In the genomic region with DNA sequence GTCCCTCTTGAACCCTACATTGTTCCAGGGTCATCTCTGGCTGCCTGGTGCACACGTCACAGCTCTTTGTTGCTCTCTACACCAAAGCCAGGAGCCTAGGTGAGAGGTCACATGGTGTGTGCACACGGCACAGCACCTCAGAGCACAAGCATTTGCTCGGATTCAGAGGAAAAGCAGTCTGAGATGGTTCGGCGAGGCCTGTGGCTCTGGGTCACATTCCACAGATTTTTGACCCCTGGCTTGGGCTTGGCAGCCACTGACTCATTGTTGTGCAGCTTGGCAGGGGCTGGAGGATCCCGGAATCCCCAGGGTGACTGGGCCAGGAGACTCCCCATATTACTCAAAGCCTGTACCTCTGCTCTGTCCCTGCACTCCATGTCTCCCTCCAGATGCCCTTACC, we compare ENCODE assay signal across 9 mouse cellular contexts. TPM values are rescaled to one million over a fixed set of nuclear protein-coding genes. Genes with fewer than 3 reads are reported as not detected.
DNase-seq lines count a peak whose midpoint lies in the region; ATAC-seq and TF ChIP-seq lines count a peak whose summit lies in the region.
"Had no signal": no experiment of that assay in that cellular context is flagged by ENCODE, and none has a peak within 500 bp of the region (broad histone marks: within the 10 kb centered on the region; RNA-seq: fewer than 3 reads in every experiment).

No protein-coding gene starts in this region.

- no peak for TF ChIP-seq CTCF in lung, postnatal 0 days (IDR thresholded peaks at IDR 0.05)

- H3K4me3 ChIP-seq in neural tube, embryonic 15.5 days (replicated peaks), result no peak overlapping the region
- no peak overlapping the region for H3K4me3 ChIP-seq in embryonic facial prominence, embryonic 14.5 days (ENCODE audit: low read depth, low read length)
- no peak overlapping the region for H3K4me3 ChIP-seq in lung, postnatal 0 days (ENCODE audit: low read depth, low read length)
- H3K4me3 ChIP-seq: limb, embryonic 15.5 days had no signal

- H3K27me3 ChIP-seq in neural tube, embryonic 15.5 days (replicated peaks), result no peaks in the 10 kb centered on the region
- no peaks in the 10 kb centered on the region for H3K27me3 ChIP-seq in embryonic facial prominence, embryonic 14.5 days (replicated peaks; ENCODE audit: control insufficient read depth, insufficient read depth, low read length)
- H3K27me3 ChIP-seq in lung, postnatal 0 days (replicated peaks; ENCODE audit: insufficient read depth, low read length), result no peaks in the 10 kb centered on the region
- H3K27me3 ChIP-seq: limb, embryonic 15.5 days had no signal

- H3K4me1 ChIP-seq in neural tube, embryonic 15.5 days, result peaks cover 16% of the 10 kb centered on the region; the same call in 1 of the 2 replicates
- H3K4me1 ChIP-seq in embryonic facial prominence, embryonic 14.5 days (ENCODE audit: control insufficient read depth, insufficient read depth, low read length), result peaks cover 11% of the 10 kb centered on the region; the same call in 1 of the 2 replicates
- peaks cover 22% of the 10 kb centered on the region; the same call in 1 of the 2 replicates for H3K4me1 ChIP-seq in lung, postnatal 0 days (ENCODE audit: insufficient read depth, low read depth, low read length)

- no peak overlapping the region for H3K4me2 ChIP-seq in neural tube, embryonic 15.5 days
- H3K4me2 ChIP-seq in embryonic facial prominence, embryonic 14.5 days (ENCODE audit: low read depth, low read length), result no peak overlapping the region
- no peak overlapping the region for H3K4me2 ChIP-seq in lung, postnatal 0 days (replicated peaks; ENCODE audit: low read depth, low read length)
- H3K4me2 ChIP-seq: limb, embryonic 15.5 days had no signal

- 30% methylated on average over 6 of the region's 6 CpGs for WGBS in neural tube, embryonic 15.5 days
- 14% methylated on average over 6 of the region's 6 CpGs for WGBS in embryonic facial prominence, embryonic 14.5 days
- 13% methylated on average over 6 of the region's 6 CpGs for WGBS in lung, postnatal 0 days

- no peak for ATAC-seq in neural tube, embryonic 15.5 days (ENCODE audit: low FRiP score)
- ATAC-seq in embryonic facial prominence, embryonic 14.5 days (ENCODE audit: low read depth), result 0 out of 2 replicates have a peak, but pooled peaks have one; percentile 43
- peak; percentile 83 for ATAC-seq in lung, postnatal 0 days

- no peak overlapping the region for H3K27ac ChIP-seq in neural tube, embryonic 15.5 days (replicated peaks)
- H3K27ac ChIP-seq in embryonic facial prominence, embryonic 14.5 days (replicated peaks; ENCODE audit: low read depth, low read length), result no peak overlapping the region
- H3K27ac ChIP-seq in lung, postnatal 0 days (ENCODE audit: low read length), result peak overlapping the region; percentile 73
- H3K27ac ChIP-seq: limb, embryonic 15.5 days had no signal

- no peaks in the 10 kb centered on the region for H3K9me3 ChIP-seq in neural tube, embryonic 15.5 days (replicated peaks)
- no peaks in the 10 kb centered on the region for H3K9me3 ChIP-seq in embryonic facial prominence, embryonic 14.5 days (ENCODE audit: control insufficient read depth, low read length)
- H3K9me3 ChIP-seq in lung, postnatal 0 days (ENCODE audit: low read length), result no peaks in the 10 kb centered on the region
- H3K9me3 ChIP-seq: limb, embryonic 15.5 days had no signal

- DNase-seq in neural tube, embryonic 10.5 days (ENCODE audit: extremely low spot score, low spot score), result peak; percentile 46
- peak; percentile 65 for DNase-seq in embryonic facial prominence, embryonic 14.5 days (ENCODE audit: low spot score)
- DNase-seq in heart, postnatal 4 days, result peak; percentile 81
- DNase-seq in lung, postnatal 0 days (ENCODE audit: low spot score), result peak; percentile 82
- DNase-seq in cerebellum, postnatal 4 days (ENCODE audit: low spot score in 2 of 2), result no peak
- no peak for DNase-seq in frontal cortex, postnatal 36 days (ENCODE audit: low spot score in 2 of 2)
- no peak for DNase-seq in layer of hippocampus, postnatal 25 days (ENCODE audit: extremely low spot score in 1 of 2, low spot score in 1 of 2)

- no peaks in the 10 kb centered on the region for H3K36me3 ChIP-seq in neural tube, embryonic 15.5 days
- peaks cover 12% of the 10 kb centered on the region for H3K36me3 ChIP-seq in embryonic facial prominence, embryonic 14.5 days (ENCODE audit: control insufficient read depth, insufficient read depth, low read length)
- H3K36me3 ChIP-seq in lung, postnatal 0 days (ENCODE audit: insufficient read depth, low read length), result no peaks in the 10 kb centered on the region

- no peak overlapping the region for H3K9ac ChIP-seq in neural tube, embryonic 15.5 days (replicated peaks)
- no peak overlapping the region for H3K9ac ChIP-seq in embryonic facial prominence, embryonic 14.5 days (ENCODE audit: low read depth, low read length)
- no peak overlapping the region for H3K9ac ChIP-seq in lung, postnatal 0 days (replicated peaks; ENCODE audit: low read depth)
- H3K9ac ChIP-seq: limb, embryonic 15.5 days had no signal

- TF ChIP-seq EP300 in lung, postnatal 0 days (IDR thresholded peaks at IDR 0.05), result peak; percentile 81

RNA-seq across cellular contexts. Expression of gene Nek6, which starts 34.8 kb away (rescaled TPM):
- 51.0 and 57.5 TPM in 2 replicates for polyA plus RNA-seq in neural tube, embryonic 15.5 days (2015; fragmentation: Nextera tagmentation; extraction: Ambion mirVana)
- 95.1 and 117 TPM in 2 replicates for polyA plus RNA-seq in embryonic facial prominence, embryonic 14.5 days (2014; fragmentation: Nextera tagmentation; extraction: Ambion mirVana)
- 10 to 100 TPM; 24.8 to 26.0 TPM for total RNA-seq in heart, postnatal 4 days (2021)
- polyA plus RNA-seq in lung, postnatal 0 days (2015; fragmentation: Nextera tagmentation; extraction: Ambion mirVana), result 57.8 and 69.4 TPM in 2 replicates
- total RNA-seq in layer of hippocampus, postnatal 25 days (2021), result 10 to 100 TPM; 46.1 to 47.0 TPM

Comparison
In these comparisons a context has a peak if more than half of its experiments do, and no peak if none do; other contexts are left out.
1. DNase-seq: peak in neural tube, embryonic 10.5 days (single experiment), embryonic facial prominence, embryonic 14.5 days (single experiment), heart, postnatal 4 days (single experiment) and lung, postnatal 0 days (single experiment); none in cerebellum, postnatal 4 days (0 of 2), frontal cortex, postnatal 36 days (0 of 2) and layer of hippocampus, postnatal 25 days (0 of 2).